In genomic region chr12:80803924-80804323, GRCm38 (mm10) we compare ENCODE assay signal across 7 mouse cellular contexts. TPM values are rescaled to one million over a fixed set of nuclear protein-coding genes. Genes with fewer than 3 reads are reported as not detected.
DNase-seq lines count a peak whose midpoint lies in the region; ATAC-seq lines count a peak whose summit lies in the region.

No protein-coding gene starts in this region.

- no peak overlapping the region for H3K4me2 ChIP-seq in midbrain, embryonic 13.5 days (replicated peaks)
- no peak overlapping the region for H3K4me2 ChIP-seq in midbrain, embryonic 11.5 days

- no peaks in the 10 kb centered on the region for H3K27me3 ChIP-seq in midbrain, embryonic 13.5 days
- H3K27me3 ChIP-seq in midbrain, embryonic 11.5 days (ENCODE audit: control insufficient read depth, insufficient read depth, low read length): no peaks in the 10 kb centered on the region

- no peaks in the 10 kb centered on the region for H3K9me3 ChIP-seq in midbrain, embryonic 13.5 days
- no peaks in the 10 kb centered on the region for H3K9me3 ChIP-seq in midbrain, embryonic 11.5 days (ENCODE audit: control insufficient read depth, low read length)

- no peak for DNase-seq in midbrain, embryonic 11.5 days (ENCODE audit: low spot score, missing footprints)
- peak; percentile 81 for DNase-seq in cerebellum, adult 11-12 months
- peak; percentile 47 for DNase-seq in gastrocnemius, postnatal 10 days
- DNase-seq in layer of hippocampus, postnatal 10 days (ENCODE audit: low spot score in 2 of 2): peak; percentile 52 to 54
- peak; percentile 66 for DNase-seq in ovary, postnatal 14 days (ENCODE audit: low spot score)
- DNase-seq in embryo, embryonic 11 days: no peak

- no peak for ATAC-seq in midbrain, embryonic 13.5 days
- ATAC-seq in midbrain, embryonic 11.5 days (ENCODE audit: low FRiP score): no peak

- no peak overlapping the region for H3K9ac ChIP-seq in midbrain, embryonic 13.5 days (replicated peaks)
- H3K9ac ChIP-seq in midbrain, embryonic 11.5 days (ENCODE audit: low read length): no peak overlapping the region

- peak overlapping the region; percentile 14; the same call in 1 of the 2 replicates for H3K27ac ChIP-seq in midbrain, embryonic 13.5 days
- no peak overlapping the region for H3K27ac ChIP-seq in midbrain, embryonic 11.5 days (ENCODE audit: low read depth, low read length)

- peaks cover 28% of the 10 kb centered on the region for H3K4me1 ChIP-seq in midbrain, embryonic 13.5 days (replicated peaks)
- H3K4me1 ChIP-seq in midbrain, embryonic 11.5 days (ENCODE audit: control insufficient read depth, insufficient read depth, low read length): peaks cover 6% of the 10 kb centered on the region

- no peak overlapping the region for H3K4me3 ChIP-seq in midbrain, embryonic 13.5 days (replicated peaks)
- H3K4me3 ChIP-seq in midbrain, embryonic 11.5 days (ENCODE audit: low read depth, low read length): no peak overlapping the region

- no peaks in the 10 kb centered on the region for H3K36me3 ChIP-seq in midbrain, embryonic 13.5 days
- H3K36me3 ChIP-seq in midbrain, embryonic 11.5 days (ENCODE audit: control insufficient read depth, insufficient read depth, low read length): no peaks in the 10 kb centered on the region

- 69% methylated on average over 3 of the region's 3 CpGs for WGBS in midbrain, embryonic 13.5 days
- 75% methylated on average over 3 of the region's 3 CpGs for WGBS in midbrain, embryonic 11.5 days

RNA-seq across cellular contexts. Expression of gene Susd6, which starts 13.6 kb away (rescaled TPM):
- 13.0 and 14.5 TPM in 2 replicates for polyA plus RNA-seq in midbrain, embryonic 13.5 days (2015; fragmentation: Nextera tagmentation; extraction: Ambion mirVana)
- 18.4 and 19.0 TPM in 2 replicates for polyA plus RNA-seq in midbrain, embryonic 11.5 days (2014; fragmentation: Nextera tagmentation; extraction: Ambion mirVana)
- total RNA-seq in gastrocnemius, postnatal 10 days (2021): 10 to 100 TPM; 28.6 to 29.2 TPM
- total RNA-seq in layer of hippocampus, postnatal 10 days (2021): 10 to 100 TPM; 36.3 to 36.5 TPM

RNA-seq across cellular contexts. Expression of gene Ccdc177, which starts 43.4 kb away (rescaled TPM):
- polyA plus RNA-seq in midbrain, embryonic 13.5 days (2015; fragmentation: Nextera tagmentation; extraction: Ambion mirVana): 5.5 and 6.6 TPM in 2 replicates
- polyA plus RNA-seq in midbrain, embryonic 11.5 days (2014; fragmentation: Nextera tagmentation; extraction: Ambion mirVana): 4.9 and 5.3 TPM in 2 replicates
- total RNA-seq in gastrocnemius, postnatal 10 days (2021): under 1 TPM; 0.07 to 0.09 TPM
- total RNA-seq in layer of hippocampus, postnatal 10 days (2021): 10 to 100 TPM; 18.1 to 19.0 TPM

Comparison
In these comparisons a context has a peak if more than half of its experiments do, and no peak if none do; other contexts are left out.
1. DNase-seq: peak in cerebellum, adult 11-12 months (single experiment), gastrocnemius, postnatal 10 days (single experiment), layer of hippocampus, postnatal 10 days (2 of 2) and ovary, postnatal 14 days (single experiment); none in midbrain, embryonic 11.5 days (single experiment) and embryo, embryonic 11 days (single experiment).
2. RNA of gene Ccdc177, which starts 43.4 kb away (total RNA-seq): 18.1 to 19.0 TPM in layer of hippocampus, postnatal 10 days; 0.07 to 0.09 TPM in gastrocnemius, postnatal 10 days; every median in the first group is over 10 times any median in the second.